Mouse (Mus musculus) regulatory T cell (primary cell): ENCODE results near the gene Anapc15.
"Not testable (repeated sequence)": the region's sequence is repeated elsewhere in the genome, so short reads cannot be mapped to it uniquely, and the experiment has no call there.

Experiments
- in situ Hi-C: fragments of 300-600 bp; cut with MboI, MseI; formaldehyde crosslinking; loops from one replicate; pipeline ENCODE4 v1.15.1; 2025; ENCODE audit warnings: high pct_unique_total_duplicates

The Anapc15 gene

DNA sequence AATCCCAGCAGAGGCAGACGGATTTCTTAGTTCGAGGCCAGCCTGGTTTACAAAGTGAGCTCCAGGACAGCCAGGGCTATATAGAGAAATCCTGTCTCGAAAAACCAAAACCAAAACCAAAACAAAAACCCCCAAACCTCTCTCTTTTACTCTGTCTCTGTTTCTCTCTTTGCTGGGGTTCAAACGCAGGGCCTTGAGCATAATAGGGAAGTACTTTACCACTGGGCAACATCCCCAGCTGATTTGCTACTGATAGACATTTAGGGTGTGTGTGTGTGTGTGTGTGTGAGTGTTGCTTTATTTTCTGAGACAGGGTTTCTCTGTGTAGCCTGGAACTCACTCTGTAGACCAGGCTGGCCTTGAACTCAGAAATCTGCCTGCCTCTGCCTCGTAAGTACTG lies 85.5 kb downstream of the Anapc15 start:
- in situ Hi-C loops = not testable (repeated sequence)
